10 mouse cellular contexts compared by ENCODE assay signal in genomic region chr14:56844507-56844906, GRCm38 (mm10). TPM values are rescaled to one million over a fixed set of nuclear protein-coding genes. Genes with fewer than 3 reads are reported as not detected.
DNase-seq lines count a peak whose midpoint lies in the region; ATAC-seq lines count a peak whose summit lies in the region.
"Had no signal": no experiment of that assay in that cellular context is flagged by ENCODE, and none has a peak within 500 bp of the region (broad histone marks: within the 10 kb centered on the region; RNA-seq: fewer than 3 reads in every experiment).

No protein-coding gene starts in this region.

- no peak overlapping the region for H3K4me3 ChIP-seq in intestine, embryonic 14.5 days (ENCODE audit: low read depth, low read length)
- H3K4me3 ChIP-seq: lung, embryonic 15.5 days had no signal

- no peak overlapping the region for H3K27ac ChIP-seq in intestine, embryonic 14.5 days (ENCODE audit: low read depth)
- H3K27ac ChIP-seq: lung, embryonic 15.5 days had no signal

- H3K4me1 ChIP-seq in intestine, embryonic 14.5 days (replicated peaks; ENCODE audit: control insufficient read depth, insufficient read depth, low read length), result no peaks in the 10 kb centered on the region

- peak; percentile 81; the same call in 1 of the 2 replicates for ATAC-seq in intestine, embryonic 14.5 days (replicated peaks; ENCODE audit: low FRiP score, low TSS enrichment, low read depth)
- ATAC-seq in inflammation-experienced regulatory T-cells, adult 6 months, result no peak

- H3K4me2 ChIP-seq in intestine, embryonic 14.5 days (ENCODE audit: low read length), result no peak overlapping the region
- H3K4me2 ChIP-seq: lung, embryonic 15.5 days had no signal

- DNase-seq in R1 (ENCODE audit: low read depth, low spot score), result peak; percentile 76
- peak; percentile 4 for DNase-seq in brain, embryonic 18.5 days (ENCODE audit: low read depth, low spot score)
- DNase-seq in intestine, embryonic 14.5 days (ENCODE audit: low spot score), result no peak
- DNase-seq in kidney, postnatal 4 days, result peak; percentile 12 to 16
- DNase-seq in T-cell, adult 2 months (ENCODE audit: low spot score), result no peak
- DNase-seq in cerebellum, adult 11 months, result no peak
- DNase-seq: cerebellum, adult 18-20 months; heart, adult 11 months had no signal

- no peaks in the 10 kb centered on the region for H3K9me3 ChIP-seq in intestine, embryonic 14.5 days (ENCODE audit: control insufficient read depth, low read length)
- H3K9me3 ChIP-seq: lung, embryonic 15.5 days had no signal

- H3K36me3 ChIP-seq in intestine, embryonic 14.5 days (ENCODE audit: control insufficient read depth, insufficient read depth, low read length), result no peaks in the 10 kb centered on the region
- H3K36me3 ChIP-seq: lung, embryonic 15.5 days had no signal

- H3K9ac ChIP-seq in intestine, embryonic 14.5 days (ENCODE audit: low read length), result no peak overlapping the region
- H3K9ac ChIP-seq: lung, embryonic 15.5 days had no signal

- WGBS in intestine, embryonic 14.5 days, result 36% methylated on average over 2 of the region's 2 CpGs

- H3K27me3 ChIP-seq in intestine, embryonic 14.5 days (replicated peaks; ENCODE audit: control insufficient read depth, insufficient read depth, low read length), result no peaks in the 10 kb centered on the region
- H3K27me3 ChIP-seq: lung, embryonic 15.5 days had no signal

RNA-seq across cellular contexts. Expression of gene Zmym5, which starts 33.0 kb away (rescaled TPM):
- polyA plus RNA-seq in intestine, embryonic 14.5 days (2014; fragmentation: Nextera tagmentation; extraction: Ambion mirVana), result 18.2 and 22.6 TPM in 2 replicates
- polyA plus RNA-seq in inflammation-experienced regulatory T-cells, adult 6 months (2017; shearing (Covaris generic)), result 10 to 100 TPM; 47.0 to 64.4 (median 50.1) TPM

RNA-seq across cellular contexts. Expression of gene Zmym2, which starts 41.9 kb away (rescaled TPM):
- polyA plus RNA-seq in intestine, embryonic 14.5 days (2014; fragmentation: Nextera tagmentation; extraction: Ambion mirVana), result 37.6 and 45.9 TPM in 2 replicates
- polyA plus RNA-seq in inflammation-experienced regulatory T-cells, adult 6 months (2017; shearing (Covaris generic)), result 10 to 100 TPM; 35.1 to 67.2 (median 57.1) TPM

Comparison
In these comparisons a context has a peak if more than half of its experiments do, and no peak if none do; other contexts are left out.
1. DNase-seq: peak in R1 (single experiment), brain, embryonic 18.5 days (single experiment) and kidney, postnatal 4 days (2 of 2); none in intestine, embryonic 14.5 days (single experiment), T-cell, adult 2 months (single experiment) and cerebellum, adult 11 months (single experiment).